Mouse (Mus musculus) E14TG2a.4 (cell line): ENCODE measurements around the gene Rps27.

ENCODE experiments used
- CTCF ChIP-seq: conservative IDR thresholded peaks from 2 replicates; pipeline ENCODE4 v1.5.1; 2014; ENCODE audit warnings: low read length
- NANOG ChIP-seq: IDR thresholded peaks from 2 replicates; pipeline ENCODE4 v1.6.1; 2014; ENCODE audit warnings: borderline replicate concordance, low read length, mixed read lengths

DNA sequence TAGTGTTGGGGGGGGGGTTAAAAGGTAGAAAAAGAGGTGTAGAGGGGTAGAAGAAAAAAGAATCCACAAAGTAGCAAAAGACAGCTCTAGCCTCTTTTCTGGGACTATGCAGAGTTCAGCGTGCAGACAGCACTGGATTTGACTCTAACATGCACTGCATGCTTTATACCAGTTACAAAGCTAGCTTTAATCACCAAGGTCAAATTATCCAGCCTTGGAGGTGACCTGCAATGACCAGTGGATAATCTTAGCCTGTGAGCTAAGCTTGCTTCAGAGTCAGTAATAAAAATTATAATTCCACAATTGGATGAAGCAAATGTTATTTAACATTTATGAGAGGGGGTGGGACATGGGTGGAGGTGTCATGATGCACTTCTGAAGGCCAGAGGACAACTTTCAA lies 17.8 kb downstream of the Rps27 start:
- TF ChIP-seq CTCF (no peak), NANOG (no peak)
